Mouse (Mus musculus) induced T-regulatory cell, adult 2 months (primary cell): Measurements from ENCODE around the gene Art3.
"Not testable (repeated sequence)": the region's sequence is repeated elsewhere in the genome, so short reads cannot be mapped to it uniquely, and the experiment has no call there.

ENCODE experiments used
- DNase-seq: peaks from one replicate; pipeline ENCODE4 v3.0.0-alpha.2; 2012; ENCODE audit warnings: low read depth

Gene Art3

GRCm38 (mm10) chr5:92340606-92341005, 9.0 kb downstream of the Art3 start:
- DNase-seq: no peak

- DNase-seq: no peak
Observed at GRCm38 (mm10) chr5:92345006-92345405, 13.4 kb downstream of the Art3 start.

- peak; percentile 93 for DNase-seq
Observed at GRCm38 (mm10) chr5:92348794-92349413, 17.3 kb downstream of the Art3 start, which contains the start of gene Cxcl10. TSS of gene Cxcl10 (minus strand) at chr5:92348889.

GRCm38 (mm10) chr5:92349731-92350130, 18.1 kb downstream of the Art3 start:
- no peak for DNase-seq

- DNase-seq: not testable (repeated sequence)
Observed at GRCm38 (mm10) chr5:92352716-92353115, 21.1 kb downstream of the Art3 start.

GRCm38 (mm10) chr5:92353517-92353916, 21.9 kb downstream of the Art3 start:
- peak; percentile 83 for DNase-seq

- DNase-seq: no peak
Observed at GRCm38 (mm10) chr5:92358033-92358432, 26.4 kb downstream of the Art3 start.

GRCm38 (mm10) chr5:92358767-92359455, 27.3 kb downstream of the Art3 start:
- no peak for DNase-seq

- no peak for DNase-seq
Observed at GRCm38 (mm10) chr5:92363179-92363578, 31.6 kb downstream of the Art3 start.

GRCm38 (mm10) chr5:92364011-92364410, 32.4 kb downstream of the Art3 start:
- DNase-seq: no peak

- DNase-seq: no peak
Observed at GRCm38 (mm10) chr5:92365146-92365705, 33.6 kb downstream of the Art3 start.

- DNase-seq: no peak
Observed at GRCm38 (mm10) chr5:92366565-92366964, 34.9 kb downstream of the Art3 start.

- no peak for DNase-seq
Observed at GRCm38 (mm10) chr5:92368392-92368791, 36.8 kb downstream of the Art3 start.

- DNase-seq: no peak
Observed at GRCm38 (mm10) chr5:92369151-92369994, 37.7 kb downstream of the Art3 start.

- DNase-seq: no peak
Observed at GRCm38 (mm10) chr5:92370392-92370791, 38.8 kb downstream of the Art3 start.

- DNase-seq: no peak
Observed at GRCm38 (mm10) chr5:92370891-92371290, 39.3 kb downstream of the Art3 start.

- DNase-seq: no peak
Observed at GRCm38 (mm10) chr5:92371361-92371976, 39.8 kb downstream of the Art3 start.

- DNase-seq: no peak
Observed at GRCm38 (mm10) chr5:92372605-92373004, 41.0 kb downstream of the Art3 start.

- peak; percentile 74 for DNase-seq
Observed at GRCm38 (mm10) chr5:92374721-92375142, 43.1 kb downstream of the Art3 start.

GRCm38 (mm10) chr5:92375368-92375767, 43.7 kb downstream of the Art3 start:
- peak; percentile 76 for DNase-seq

GRCm38 (mm10) chr5:92376795-92377405, 45.3 kb downstream of the Art3 start:
- DNase-seq: no peak
